Mouse (Mus musculus) liver, postnatal 0 days (tissue): Measurements from ENCODE around the gene Bcl10. TPM values are rescaled to one million over a fixed set of nuclear protein-coding genes. Genes with fewer than 3 reads are reported as not detected.

Experiments used
- ATAC-seq: fragments of 200-750 bp; cut with Nextera tagmentation; 2 replicates; pipeline ENCODE4 v1.8.0; 2017; ENCODE audit warnings: mild to moderate bottlenecking, moderate library complexity
- DNase-seq: peaks from one replicate; pipeline ENCODE4 v3.0.0-alpha.2; 2016
- H3K27ac ChIP-seq: fragments of 300-500 bp; sonication (generic); 2 replicates; pipeline ENCODE4 v1.5.1; 2014; ENCODE audit warnings: antibody characterized with exemption, moderate library complexity, mild to moderate bottlenecking, low read depth
- H3K27me3 ChIP-seq: fragments of 300-500 bp; sonication (generic); 2 replicates; pipeline ENCODE4 v1.6.1; 2014; ENCODE audit warnings: low read length, control low read depth, mixed read lengths; ENCODE audit not compliant: insufficient read depth
- H3K36me3 ChIP-seq: fragments of 300-500 bp; sonication (generic); replicated peaks from 2 replicates; pipeline ENCODE4 v1.6.1; 2014; ENCODE audit warnings: mild to moderate bottlenecking, control low read depth, low read length, moderate library complexity, mixed read lengths; ENCODE audit not compliant: insufficient read depth
- H3K4me1 ChIP-seq: fragments of 300-500 bp; sonication (generic); 2 replicates; pipeline ENCODE4 v1.6.1; 2014; ENCODE audit warnings: antibody characterized with exemption, mild to moderate bottlenecking, control low read depth; ENCODE audit not compliant: insufficient read depth
- H3K4me2 ChIP-seq: fragments of 300-500 bp; sonication (generic); 2 replicates; pipeline ENCODE4 v1.6.1; 2014; ENCODE audit warnings: low read depth, mild to moderate bottlenecking, low read length, moderate library complexity, mixed read lengths
- H3K4me3 ChIP-seq: fragments of 300-500 bp; sonication (generic); 2 replicates; pipeline ENCODE4 v1.5.1; 2014; ENCODE audit warnings: low read depth, low read length
- H3K9ac ChIP-seq: fragments of 300-500 bp; sonication (generic); replicated peaks from 2 replicates; pipeline ENCODE4 v1.6.1; 2014; ENCODE audit warnings: mild to moderate bottlenecking, moderate library complexity
- H3K9me3 ChIP-seq: fragments of 300-500 bp; sonication (generic); 2 replicates; pipeline ENCODE4 v1.6.1; 2016; ENCODE audit warnings: mild to moderate bottlenecking, control low read depth, low read length, mixed read lengths
- CTCF ChIP-seq: sonication (generic); IDR thresholded peaks from 2 replicates; pipeline ENCODE4 v1.5.1; 2016; ENCODE audit warnings: antibody characterized with exemption, low read depth
- EP300 ChIP-seq: IDR thresholded peaks from 2 replicates; pipeline ENCODE4 v1.6.1; 2016; ENCODE audit warnings: antibody characterized with exemption, low read depth, mild to moderate bottlenecking
- WGBS: fragments of 180-500 bp; shearing (Covaris S2); extraction: QIAGEN DNeasy Blood & Tissue Kit; methylation state at CpG from one replicate; pipeline ENCODE4 v1.1.7; 2014; ENCODE audit not compliant: insufficient replicate concordance; 5-methylcytosine and 5-hydroxymethylcytosine counted together
- polyA plus RNA-seq: library from polyadenylated mRNA; unstranded; fragments of >200 nt; fragmentation: Nextera tagmentation; extraction: Ambion mirVana; gene quantifications from 2 replicates; pipeline ENCODE4 v1.2.1, GENCODE M21; 2015

Gene Bcl10
- polyA plus RNA-seq, 1 experiment from 2014 or later: 20.9 TPM

- Histone ChIP-seq H3K36me3 (no peaks in the 10 kb centered on the region), H3K4me3 (no peak overlapping the region), H3K9me3 (no peaks in the 10 kb centered on the region), H3K27ac (no peak overlapping the region), H3K4me2 (no peak overlapping the region), H3K27me3 (no peaks in the 10 kb centered on the region), H3K9ac (no peak overlapping the region), H3K4me1 (no peaks in the 10 kb centered on the region)
- DNase-seq: no peak
- TF ChIP-seq EP300: no peak
- no peak for TF ChIP-seq CTCF
- WGBS: 83% methylated on average over 15 of the region's 15 CpGs
- ATAC-seq: no peak
Observed at GRCm38 (mm10) chr3:145882076-145882874, 40.3 kb upstream of the Bcl10 start.

DNA sequence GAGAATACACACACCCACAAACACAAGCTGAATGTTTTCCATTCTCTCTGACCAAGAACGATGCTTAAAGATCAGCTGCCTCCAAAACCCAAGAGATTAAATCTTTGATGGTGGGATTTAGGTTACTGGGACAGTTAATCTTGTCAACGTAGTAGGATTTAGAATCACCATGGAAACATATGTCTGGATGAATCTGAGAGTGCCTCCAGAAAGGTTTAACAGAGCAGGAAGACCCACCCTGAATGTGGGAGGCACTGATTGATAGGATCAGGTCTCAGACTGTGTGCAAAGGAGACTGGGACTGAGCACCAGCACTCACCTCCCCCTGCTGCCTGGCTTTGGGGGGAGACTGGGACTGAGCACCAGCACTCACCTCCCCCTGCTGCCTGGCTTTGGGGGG, 39.4 kb upstream of the Bcl10 start:
- no peak for ATAC-seq
- H3K27me3 ChIP-seq: no peaks in the 10 kb centered on the region
- DNase-seq: no peak
- no peak overlapping the region for H3K9ac ChIP-seq
- H3K4me1 ChIP-seq: no peaks in the 10 kb centered on the region
- H3K9me3 ChIP-seq: no peaks in the 10 kb centered on the region
- H3K36me3 ChIP-seq: no peaks in the 10 kb centered on the region
- H3K27ac ChIP-seq: no peak overlapping the region
- TF ChIP-seq CTCF (no peak), EP300 (no peak)
- no peak overlapping the region for H3K4me2 ChIP-seq
- H3K4me3 ChIP-seq: no peak overlapping the region
- WGBS: 47% methylated on average over 2 of the region's 2 CpGs

GRCm38 (mm10) chr3:145885376-145885775, 37.2 kb upstream of the Bcl10 start:
- Histone ChIP-seq H3K4me2 (no peak overlapping the region), H3K4me3 (no peak overlapping the region), H3K36me3 (no peaks in the 10 kb centered on the region; the same call in 1 of the 2 replicates), H3K27ac (peak overlapping the region; percentile 62), H3K9me3 (no peaks in the 10 kb centered on the region), H3K27me3 (no peaks in the 10 kb centered on the region), H3K9ac (no peak overlapping the region), H3K4me1 (no peaks in the 10 kb centered on the region)
- no peak for TF ChIP-seq EP300
- TF ChIP-seq CTCF: no peak
- ATAC-seq (no peak), DNase-seq (no peak)
- 71% methylated on average over 4 of the region's 4 CpGs for WGBS

DNA sequence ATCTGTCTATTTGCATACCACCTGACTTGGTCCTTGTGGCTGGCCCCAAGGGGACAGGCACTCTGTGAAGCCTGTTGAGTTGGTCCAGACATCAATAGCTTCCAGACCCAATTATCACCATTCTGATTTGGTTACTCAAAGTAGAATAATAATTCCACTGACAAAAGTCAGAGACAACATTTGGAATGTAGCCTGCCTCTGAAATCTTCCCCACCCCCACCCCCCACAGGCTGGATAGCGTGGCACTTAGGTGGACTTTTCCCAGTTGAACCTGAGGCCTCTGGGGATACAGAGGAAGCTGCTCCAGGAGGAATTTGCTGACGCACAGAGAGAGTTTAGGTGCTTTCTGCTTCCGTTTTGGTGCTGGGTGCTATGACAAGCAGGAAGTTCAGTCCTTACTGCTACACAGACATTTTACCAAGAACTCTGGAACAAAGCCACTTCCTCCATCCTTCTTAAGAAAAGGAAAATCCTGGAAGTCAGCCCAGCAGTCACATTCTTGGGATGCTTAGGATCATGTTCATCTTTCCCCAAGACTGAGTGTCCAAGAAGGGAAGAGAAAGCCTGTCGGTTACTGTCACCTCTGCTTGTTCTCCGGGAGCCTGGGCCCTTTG, 36.6 kb upstream of the Bcl10 start:
- H3K9ac ChIP-seq: no peak overlapping the region
- DNase-seq: no peak
- H3K4me3 ChIP-seq: no peak overlapping the region
- H3K36me3 ChIP-seq: no peaks in the 10 kb centered on the region; the same call in 1 of the 2 replicates
- TF ChIP-seq CTCF (no peak), EP300 (no peak; the same call in 1 of the 2 replicates)
- H3K4me1 ChIP-seq: no peaks in the 10 kb centered on the region
- H3K9me3 ChIP-seq: no peaks in the 10 kb centered on the region
- no peak overlapping the region for H3K4me2 ChIP-seq
- H3K27me3 ChIP-seq: no peaks in the 10 kb centered on the region
- no peak for ATAC-seq
- peak overlapping the region; percentile 62 for H3K27ac ChIP-seq
- WGBS: 49% methylated on average over 5 of the region's 5 CpGs

DNA sequence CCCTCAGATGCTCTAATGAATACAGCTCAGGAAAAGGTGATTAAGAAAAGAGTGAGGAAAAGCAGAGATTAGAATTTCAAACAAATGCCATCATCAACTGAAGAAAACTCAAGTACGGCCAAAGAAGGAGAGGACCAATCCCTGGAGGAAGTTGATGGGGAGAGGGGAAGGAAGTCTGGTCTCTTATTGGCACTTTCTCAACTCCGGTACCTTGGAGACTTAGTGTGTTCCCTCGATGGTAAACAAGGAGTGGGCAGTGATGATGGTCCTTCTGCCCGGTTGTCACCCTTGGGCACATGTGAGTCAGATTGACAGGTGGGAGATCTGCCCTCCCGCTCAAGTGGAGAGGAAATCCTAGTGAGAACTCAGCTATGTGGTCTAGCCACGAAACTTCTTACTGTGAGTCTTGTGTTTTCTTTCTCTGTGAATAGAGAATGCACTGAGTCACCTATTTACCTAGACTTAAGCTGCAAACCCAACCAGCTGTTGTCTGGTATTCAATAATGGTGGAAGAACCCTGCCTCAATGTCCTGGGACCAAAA, 35.1 kb upstream of the Bcl10 start:
- H3K4me3 ChIP-seq: no peak overlapping the region
- H3K4me1 ChIP-seq: no peaks in the 10 kb centered on the region
- no peak overlapping the region for H3K4me2 ChIP-seq
- H3K27ac ChIP-seq: no peak overlapping the region
- H3K9ac ChIP-seq: no peak overlapping the region
- ATAC-seq (no peak), DNase-seq (no peak)
- no peaks in the 10 kb centered on the region for H3K9me3 ChIP-seq
- no peak for TF ChIP-seq CTCF
- no peak for TF ChIP-seq EP300
- WGBS: 41% methylated on average over 6 of the region's 6 CpGs
- H3K36me3 ChIP-seq: peaks cover 2% of the 10 kb centered on the region
- H3K27me3 ChIP-seq: no peaks in the 10 kb centered on the region

GRCm38 (mm10) chr3:145890346-145891132, 32.1 kb upstream of the Bcl10 start:
- Histone ChIP-seq H3K9ac (no peak overlapping the region), H3K4me2 (no peak overlapping the region), H3K9me3 (no peaks in the 10 kb centered on the region), H3K36me3 (peaks cover 2% of the 10 kb centered on the region), H3K4me1 (no peaks in the 10 kb centered on the region), H3K4me3 (no peak overlapping the region), H3K27ac (no peak overlapping the region), H3K27me3 (no peaks in the 10 kb centered on the region)
- ATAC-seq (no peak), DNase-seq (no peak)
- 86% methylated on average over 18 of the region's 18 CpGs for WGBS
- TF ChIP-seq EP300: no peak
- TF ChIP-seq CTCF: no peak
